Mouse (Mus musculus): Measurements from ENCODE around the gene Lipi. TPM values are rescaled to one million over a fixed set of nuclear protein-coding genes. Genes with fewer than 3 reads are reported as not detected.

Lipi gene
- polyA plus RNA-seq (2014; fragmentation: Illumina TruSeq; extraction: RNeasy Lipid Tissue Mini Kit (QIAGEN cat#74804); ENCODE audit: low read depth, low replicate concordance), result not detected

DNA sequence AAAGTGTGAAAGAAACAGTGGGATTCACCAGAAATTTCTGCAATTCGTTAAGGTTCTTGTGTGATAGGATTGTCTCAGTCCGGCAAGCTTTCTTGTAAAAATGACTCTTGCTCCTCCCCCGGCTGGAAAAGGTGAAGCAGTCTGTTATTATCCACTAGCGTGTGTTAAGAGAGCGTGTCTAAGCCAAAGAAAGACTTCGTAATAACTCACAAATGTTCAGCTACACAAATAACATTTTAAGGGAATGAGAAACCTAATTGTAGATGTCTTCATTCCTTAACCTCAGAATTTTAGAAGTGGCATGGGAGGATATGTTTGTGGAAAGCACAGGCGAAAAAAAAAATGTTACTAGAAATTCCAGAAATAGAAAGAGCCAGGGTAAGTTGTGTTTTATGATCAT is at the start of gene Lipi:
Gene Lipi, minus strand, starts transcription at position 101 of the 400 bp plus-strand sequence.

DNA sequence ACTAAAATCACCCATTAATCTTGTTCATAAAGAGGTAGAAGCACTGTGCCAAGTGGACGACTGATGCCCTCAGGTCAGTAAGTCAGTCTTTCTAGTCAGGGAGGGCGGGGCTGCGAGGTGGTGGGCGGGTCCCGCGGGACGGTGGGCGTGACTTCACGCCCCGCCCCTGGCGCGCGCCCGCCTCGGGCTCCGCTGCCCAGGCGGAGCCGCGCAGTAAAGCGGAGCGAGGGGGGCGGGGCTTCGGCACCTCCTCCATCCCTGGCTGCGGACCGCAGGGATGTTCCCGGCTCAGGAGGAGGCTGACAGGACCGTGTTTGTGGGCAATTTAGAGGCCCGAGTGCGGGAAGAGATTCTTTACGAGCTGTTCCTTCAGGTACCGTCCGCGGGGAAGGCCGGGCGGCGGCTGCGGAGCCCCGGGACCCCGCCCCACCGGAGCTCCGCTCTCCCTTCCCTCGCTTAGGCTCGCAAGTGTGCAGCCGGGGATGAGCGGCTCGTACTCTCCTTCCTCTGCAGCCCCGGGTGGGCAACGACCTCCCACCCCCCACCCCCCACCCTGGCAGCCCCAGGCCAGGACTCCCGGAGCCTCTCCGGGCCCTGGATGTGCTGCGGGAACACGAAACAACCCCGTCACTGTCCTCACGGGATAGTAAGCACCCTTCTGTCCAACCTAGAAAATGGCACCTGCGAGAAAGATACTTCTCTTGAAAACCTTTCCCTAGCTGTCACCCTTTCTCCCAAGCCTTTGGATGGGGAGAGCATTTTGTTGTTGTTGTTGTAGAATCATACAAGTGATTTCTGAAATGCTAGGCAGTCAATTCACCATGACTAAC is 7.0 kb upstream of the Lipi start, which contains the start of gene Rbm11:
Gene Rbm11, plus strand, starts transcription at position 174 of the 830 bp plus-strand sequence.

Other genes with a start within 250 kb of the Lipi start
- 3.4 TPM for gene Rbm11, start 6.8 kb upstream of the Lipi start, polyA plus RNA-seq (2014; fragmentation: Illumina TruSeq; extraction: RNeasy Lipid Tissue Mini Kit (QIAGEN cat#74804); ENCODE audit: low read depth, low replicate concordance)
- 172 TPM for gene Hspa13, start 181.0 kb upstream of the Lipi start, polyA plus RNA-seq (2014; fragmentation: Illumina TruSeq; extraction: RNeasy Lipid Tissue Mini Kit (QIAGEN cat#74804); ENCODE audit: low read depth, low replicate concordance)

Measured in adrenal gland, adult 10 weeks (tissue).